Comparison of ENCODE assay signal across 21 mouse cellular contexts in genomic region chr11:103337180-103337579, GRCm38 (mm10). TPM values are rescaled to one million over a fixed set of nuclear protein-coding genes. Genes with fewer than 3 reads are reported as not detected.
DNase-seq lines count a peak whose midpoint lies in the region; ATAC-seq lines count a peak whose summit lies in the region.
"Had no signal": no experiment of that assay in that cellular context is flagged by ENCODE, and none has a peak within 500 bp of the region (broad histone marks: within the 10 kb centered on the region; RNA-seq: fewer than 3 reads in every experiment).

No protein-coding gene starts in this region.

- H3K4me2 ChIP-seq in heart, embryonic 12.5 days, result no peak overlapping the region
- H3K4me2 ChIP-seq in stomach, embryonic 15.5 days, result no peak overlapping the region
- H3K4me2 ChIP-seq: embryonic facial prominence, embryonic 15.5 days; hindbrain, embryonic 13.5 days; limb, embryonic 12.5 days; liver, embryonic 12.5 days; midbrain, embryonic 13.5 days had no signal

- H3K9me3 ChIP-seq in heart, embryonic 12.5 days (replicated peaks), result no peaks in the 10 kb centered on the region
- H3K9me3 ChIP-seq in stomach, embryonic 15.5 days, result no peaks in the 10 kb centered on the region
- H3K9me3 ChIP-seq: embryonic facial prominence, embryonic 15.5 days; forebrain, embryonic 10.5 days; hindbrain, embryonic 13.5 days; limb, embryonic 12.5 days; liver, embryonic 12.5 days; midbrain, embryonic 13.5 days had no signal

- peaks cover 18% of the 10 kb centered on the region; the same call in 1 of the 2 replicates for H3K4me1 ChIP-seq in heart, embryonic 12.5 days (replicated peaks)
- H3K4me1 ChIP-seq in stomach, embryonic 15.5 days, result peaks cover 39% of the 10 kb centered on the region

- no peak overlapping the region for H3K27ac ChIP-seq in heart, embryonic 12.5 days (ENCODE audit: poor library complexity, severe bottlenecking)
- H3K27ac ChIP-seq in stomach, embryonic 15.5 days, result peak overlapping the region; percentile 41; the same call in 1 of the 2 replicates
- H3K27ac ChIP-seq: embryonic facial prominence, embryonic 15.5 days; forebrain, embryonic 10.5 days; hindbrain, embryonic 13.5 days; limb, embryonic 12.5 days; liver, embryonic 12.5 days; midbrain, embryonic 13.5 days had no signal

- WGBS in heart, embryonic 12.5 days, result 85% methylated on average over 2 of the region's 2 CpGs
- WGBS in stomach, embryonic 15.5 days, result 92% methylated on average over 2 of the region's 2 CpGs

- H3K36me3 ChIP-seq in heart, embryonic 12.5 days, result no peaks in the 10 kb centered on the region
- no peaks in the 10 kb centered on the region for H3K36me3 ChIP-seq in stomach, embryonic 15.5 days
- H3K36me3 ChIP-seq: embryonic facial prominence, embryonic 15.5 days; forebrain, embryonic 10.5 days; hindbrain, embryonic 13.5 days; limb, embryonic 12.5 days; liver, embryonic 12.5 days; midbrain, embryonic 13.5 days had no signal

- no peak overlapping the region for H3K9ac ChIP-seq in heart, embryonic 12.5 days
- no peak overlapping the region for H3K9ac ChIP-seq in stomach, embryonic 15.5 days
- H3K9ac ChIP-seq: embryonic facial prominence, embryonic 15.5 days; hindbrain, embryonic 13.5 days; limb, embryonic 12.5 days; liver, embryonic 12.5 days; midbrain, embryonic 13.5 days had no signal

- H3K4me3 ChIP-seq in heart, embryonic 12.5 days, result no peak overlapping the region
- no peak overlapping the region for H3K4me3 ChIP-seq in stomach, embryonic 15.5 days (replicated peaks)
- H3K4me3 ChIP-seq: embryonic facial prominence, embryonic 15.5 days; forebrain, embryonic 10.5 days; hindbrain, embryonic 13.5 days; limb, embryonic 12.5 days; liver, embryonic 12.5 days; midbrain, embryonic 13.5 days had no signal

- peaks cover 57% of the 10 kb centered on the region for H3K27me3 ChIP-seq in heart, embryonic 12.5 days (replicated peaks)
- peaks cover 21% of the 10 kb centered on the region for H3K27me3 ChIP-seq in stomach, embryonic 15.5 days (replicated peaks)

- intact Hi-C loops in heart, postnatal 10 days (cut with DNase I), result no loop called here

- ATAC-seq in heart, embryonic 12.5 days (ENCODE audit: insufficient number of reproducible peaks, low FRiP score), result no peak
- ATAC-seq in stomach, embryonic 15.5 days (ENCODE audit: insufficient read depth, low FRiP score, low read depth), result no peak
- no peak for ATAC-seq in erythroid progenitor cell, adult 5-6 weeks (replicated peaks; ENCODE audit: low FRiP score, poor library complexity, severe bottlenecking)
- ATAC-seq: CD4-positive, CD25-positive, alpha-beta regulatory T cell, adult 4 months; forebrain, embryonic 16.5 days; liver, embryonic 12.5 days; midbrain, embryonic 13.5 days had no signal

- peak; percentile 74 to 80 for DNase-seq in heart, adult 18-20 months
- peak; percentile 34 for DNase-seq in 3134 (ENCODE audit: extremely low read depth, insufficient read length, low spot score)
- peak; percentile 72 to 76 for DNase-seq in heart, postnatal 10 days
- no peak for DNase-seq in kidney, postnatal 10 days
- DNase-seq: adrenal gland, postnatal 25 days; cerebellum, adult 8-10 months; gastrocnemius, postnatal 25 days; kidney, adult 8-10 months; kidney, postnatal 14 days; lung, adult 18-20 months had no signal

RNA-seq across cellular contexts. Expression of gene Arhgap27, which starts 26.3 kb away (rescaled TPM):
- total RNA-seq in heart, adult 18-20 months (2021), result 10 to 100 TPM; 15.3 to 20.3 TPM
- 6.7 and 8.9 TPM in 2 replicates for polyA plus RNA-seq in heart, embryonic 12.5 days (2016; fragmentation: Nextera tagmentation; extraction: Ambion mirVana)
- total RNA-seq in heart, postnatal 10 days (2021), result 10 to 100 TPM; 28.6 to 34.3 TPM
- polyA plus RNA-seq in stomach, embryonic 15.5 days (2015; fragmentation: Nextera tagmentation; extraction: Ambion mirVana), result 21.2 and 21.5 TPM in 2 replicates
- total RNA-seq in erythroid progenitor cell, adult 5-6 weeks (2015; ENCODE audit: low replicate concordance), result 2.1 and 7.6 TPM in 2 replicates
- total RNA-seq in erythroid progenitor cell, adult 5-6 weeks (2017; ENCODE audit: low replicate concordance), result 3.0 and 4.8 TPM in 2 replicates
